Mouse (Mus musculus) heart, embryonic 13.5 days (tissue): ENCODE measurements at regions not wholly inside any gene's neighbourhood (a gene's known extent, or its start where the extent isn't known, plus 50 kb on each side); places are given as distances from the start of the nearest gene placed in this dataset.

Experiments used
- ATAC-seq: fragments of 200-750 bp; cut with Nextera tagmentation; 2 replicates; pipeline ENCODE4 v1.8.0; 2017; ENCODE audit warnings: moderate TSS enrichment; ENCODE audit not compliant: insufficient number of reproducible peaks, low FRiP score, low TSS enrichment; ENCODE audit errors: extremely low read depth
- H3K27ac ChIP-seq: fragments of 300-500 bp; sonication (generic); replicated peaks from 2 replicates; pipeline ENCODE4 v1.5.1; 2015; ENCODE audit warnings: moderate library complexity, mild to moderate bottlenecking, inconsistent platforms
- H3K27me3 ChIP-seq: fragments of 300-500 bp; sonication (generic); replicated peaks from 2 replicates; pipeline ENCODE4 v1.6.1; 2015; ENCODE audit warnings: mild to moderate bottlenecking, inconsistent platforms
- H3K36me3 ChIP-seq: fragments of 300-500 bp; sonication (generic); 2 replicates; pipeline ENCODE4 v1.6.1; 2015; ENCODE audit warnings: mild to moderate bottlenecking, inconsistent platforms
- H3K4me1 ChIP-seq: fragments of 300-500 bp; sonication (generic); 2 replicates; pipeline ENCODE4 v1.6.1; 2015; ENCODE audit warnings: inconsistent platforms
- H3K4me2 ChIP-seq: fragments of 300-500 bp; sonication (generic); 2 replicates; pipeline ENCODE4 v1.6.1; 2015; ENCODE audit warnings: inconsistent platforms, mild to moderate bottlenecking, moderate library complexity
- H3K4me3 ChIP-seq: fragments of 300-500 bp; sonication (generic); 2 replicates; pipeline ENCODE4 v1.5.1; 2015; ENCODE audit warnings: moderate library complexity, mild to moderate bottlenecking, inconsistent platforms
- H3K9ac ChIP-seq: fragments of 300-500 bp; sonication (generic); 2 replicates; pipeline ENCODE4 v1.6.1; 2015; ENCODE audit warnings: inconsistent platforms, mild to moderate bottlenecking, moderate library complexity
- H3K9me3 ChIP-seq: fragments of 300-500 bp; sonication (generic); 2 replicates; pipeline ENCODE4 v1.6.1; 2016; ENCODE audit warnings: inconsistent platforms
- WGBS: fragments of 180-500 bp; shearing (Covaris S2); methylation state at CpG from one replicate; pipeline ENCODE4 v1.1.7; 2015; ENCODE audit warnings: mixed read lengths; 5-methylcytosine and 5-hydroxymethylcytosine counted together

DNA sequence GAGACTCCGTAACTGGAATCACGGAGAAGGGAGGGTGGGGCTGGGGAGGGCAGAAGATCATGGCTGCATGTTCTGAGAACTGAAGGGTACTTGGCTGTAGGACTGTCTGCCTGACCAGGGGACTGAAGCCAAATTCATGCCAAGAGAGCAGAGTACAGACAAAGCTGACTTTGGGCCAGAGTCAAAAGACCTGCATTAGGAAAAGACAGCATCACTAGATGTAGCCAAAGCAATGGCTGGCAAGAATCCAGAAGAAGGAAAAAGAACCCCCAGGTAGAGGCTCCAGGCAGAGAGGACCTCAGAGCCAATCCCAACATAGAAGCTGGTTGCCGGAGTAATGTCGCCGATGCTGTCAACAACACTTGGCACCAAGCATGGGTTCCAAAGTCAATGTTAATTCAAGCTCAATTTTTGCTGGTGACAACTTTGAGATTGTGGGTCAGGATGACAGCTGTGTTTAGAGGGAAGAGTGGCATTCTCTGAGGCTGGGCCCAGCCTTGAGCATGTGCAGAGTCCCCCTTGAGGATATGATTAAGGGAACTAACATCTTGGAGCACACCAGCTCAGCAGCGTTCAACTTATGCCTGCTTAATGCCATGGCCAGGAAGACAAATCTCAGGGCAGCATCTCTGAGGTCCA is 124.7 kb downstream of the Erv3 start:
- Histone ChIP-seq H3K27me3 (0 out of 2 replicates have a peak, but pooled peaks cover 6% of the 10 kb centered on the region), H3K36me3 (no peaks in the 10 kb centered on the region), H3K9ac (no peak overlapping the region), H3K4me1 (no peaks in the 10 kb centered on the region), H3K4me3 (no peak overlapping the region), H3K9me3 (no peaks in the 10 kb centered on the region), H3K4me2 (no peak overlapping the region), H3K27ac (no peak overlapping the region)
- 80% methylated on average over 6 of the region's 6 CpGs for WGBS
- no peak for ATAC-seq

- Histone ChIP-seq H3K4me3 (no peak overlapping the region), H3K36me3 (no peaks in the 10 kb centered on the region), H3K9me3 (peaks cover 33% of the 10 kb centered on the region), H3K4me2 (no peak overlapping the region), H3K4me1 (no peaks in the 10 kb centered on the region), H3K27me3 (no peaks in the 10 kb centered on the region), H3K27ac (no peak overlapping the region), H3K9ac (no peak overlapping the region)
- WGBS = 69% methylated on average over 3 of the region's 3 CpGs
- ATAC-seq = no peak
These were observed 133.0 kb downstream of the Erv3 start for GRCm38 (mm10) chr2:131726533-131726932.

DNA sequence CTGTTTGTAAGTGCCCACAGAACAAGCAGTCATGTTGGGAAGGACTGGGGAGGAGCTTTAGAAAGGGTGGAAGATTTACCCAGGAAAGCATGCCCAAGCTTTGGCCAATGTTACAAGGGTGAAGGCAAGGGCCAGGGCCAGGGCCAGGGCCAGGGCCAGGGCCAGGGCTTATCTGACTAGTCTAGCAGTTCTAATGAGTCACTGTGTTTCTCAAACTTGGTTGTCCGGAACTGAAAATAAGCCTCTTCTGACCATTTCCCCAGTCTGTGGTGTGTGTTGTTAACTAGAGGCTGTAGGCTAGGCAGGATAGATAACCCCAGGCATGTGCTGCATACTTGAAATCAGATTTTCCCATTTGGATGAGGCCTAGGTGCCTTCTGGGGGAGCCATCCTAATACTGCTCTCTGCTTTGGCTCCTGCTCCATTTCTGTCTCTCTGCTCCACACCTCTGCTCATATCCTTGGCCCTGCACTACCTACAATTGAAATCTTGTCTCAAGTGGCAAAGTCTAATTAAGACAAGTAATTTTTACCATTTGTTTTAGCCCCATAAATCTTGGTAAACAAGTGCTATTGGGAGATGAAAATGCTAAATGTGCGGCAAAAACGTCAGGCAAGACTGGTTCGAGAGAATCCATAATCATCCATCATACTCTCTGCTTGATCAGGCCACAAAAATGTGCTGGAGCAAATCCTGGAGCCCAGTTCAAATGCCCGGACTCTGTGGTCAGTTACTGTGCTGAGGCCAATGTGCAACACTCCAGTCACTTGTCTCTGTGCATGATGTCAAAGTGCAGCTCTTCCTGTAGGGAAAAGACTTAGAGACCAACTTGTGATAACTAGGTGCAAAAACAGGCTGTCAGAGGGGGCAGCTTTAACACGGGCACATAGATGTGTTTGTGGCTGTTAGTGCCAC is 137.7 kb downstream of the Erv3 start:
- peaks cover 33% of the 10 kb centered on the region for H3K9me3 ChIP-seq
- no peak overlapping the region for H3K4me3 ChIP-seq
- WGBS = 78% methylated on average over 6 of the region's 6 CpGs
- H3K27me3 ChIP-seq = no peaks in the 10 kb centered on the region
- no peak overlapping the region for H3K27ac ChIP-seq
- H3K9ac ChIP-seq = no peak overlapping the region
- H3K36me3 ChIP-seq = no peaks in the 10 kb centered on the region
- no peaks in the 10 kb centered on the region for H3K4me1 ChIP-seq
- no peak for ATAC-seq
- H3K4me2 ChIP-seq = no peak overlapping the region

- no peaks in the 10 kb centered on the region for H3K4me1 ChIP-seq
- H3K27me3 ChIP-seq = no peaks in the 10 kb centered on the region
- H3K4me3 ChIP-seq = no peak overlapping the region
- no peak overlapping the region for H3K27ac ChIP-seq
- H3K36me3 ChIP-seq = no peaks in the 10 kb centered on the region
- no peaks in the 10 kb centered on the region for H3K9me3 ChIP-seq
- ATAC-seq = no peak
- H3K4me2 ChIP-seq = no peak overlapping the region
- no peak overlapping the region for H3K9ac ChIP-seq
- 61% methylated on average over 5 of the region's 5 CpGs for WGBS
These were observed 142.0 kb downstream of the Erv3 start for GRCm38 (mm10) chr2:131717561-131717960.

DNA sequence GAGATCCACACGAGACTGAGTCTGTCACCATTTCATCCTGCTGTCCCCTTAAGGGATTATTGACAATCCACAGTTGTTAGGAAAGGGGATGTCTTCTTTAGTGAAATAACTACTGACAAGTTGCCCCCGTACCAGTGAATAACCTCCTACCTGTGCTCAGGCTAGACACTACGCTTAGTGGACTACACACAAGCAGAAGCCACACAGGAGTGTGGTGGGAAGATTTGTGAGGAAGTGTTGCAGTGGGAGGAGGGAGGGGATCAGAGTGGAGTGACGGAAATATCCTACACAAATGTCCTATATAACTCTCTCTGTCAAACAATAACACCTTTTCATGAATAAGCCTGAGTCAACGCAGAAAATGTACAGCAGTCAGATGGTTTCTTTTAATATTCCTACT is 142.7 kb downstream of the Erv3 start:
- H3K9me3 ChIP-seq = no peaks in the 10 kb centered on the region
- no peaks in the 10 kb centered on the region for H3K27me3 ChIP-seq
- H3K4me1 ChIP-seq = no peaks in the 10 kb centered on the region
- WGBS = 81% methylated on average over 5 of the region's 5 CpGs
- H3K4me3 ChIP-seq = no peak overlapping the region
- H3K9ac ChIP-seq = no peak overlapping the region
- H3K36me3 ChIP-seq = no peaks in the 10 kb centered on the region
- ATAC-seq = no peak
- H3K27ac ChIP-seq = no peak overlapping the region
- no peak overlapping the region for H3K4me2 ChIP-seq

GRCm38 (mm10) chr2:131715381-131715780 is 144.2 kb downstream of the Erv3 start:
- Histone ChIP-seq H3K4me3 (no peak overlapping the region), H3K4me1 (no peaks in the 10 kb centered on the region), H3K27ac (no peak overlapping the region), H3K36me3 (no peaks in the 10 kb centered on the region), H3K27me3 (no peaks in the 10 kb centered on the region), H3K4me2 (no peak overlapping the region), H3K9me3 (peaks cover 5% of the 10 kb centered on the region; the same call in 1 of the 2 replicates), H3K9ac (no peak overlapping the region)
- ATAC-seq = no peak
- 74% methylated on average over 3 of the region's 3 CpGs for WGBS

DNA sequence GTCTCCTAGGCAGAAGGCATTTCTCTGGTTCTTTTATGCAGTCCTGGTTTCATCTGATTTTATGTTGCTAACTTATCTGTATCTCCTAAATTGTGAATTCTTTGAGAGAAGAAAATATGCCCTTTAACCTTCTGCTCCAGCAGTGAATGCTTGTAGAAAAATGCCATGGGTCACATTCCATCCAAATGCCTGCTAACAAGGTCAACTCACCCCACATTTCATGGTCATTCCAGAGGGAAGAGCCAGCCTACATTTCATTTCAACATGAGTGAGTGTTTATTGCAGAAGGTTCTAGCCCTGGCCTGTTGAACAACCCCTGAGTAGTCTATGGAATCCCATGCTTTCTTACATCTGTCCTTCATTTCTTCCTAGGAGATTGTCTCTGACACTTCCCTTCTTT is 147.7 kb downstream of the Erv3 start:
- no peak for ATAC-seq
- H3K27me3 ChIP-seq = no peaks in the 10 kb centered on the region

DNA sequence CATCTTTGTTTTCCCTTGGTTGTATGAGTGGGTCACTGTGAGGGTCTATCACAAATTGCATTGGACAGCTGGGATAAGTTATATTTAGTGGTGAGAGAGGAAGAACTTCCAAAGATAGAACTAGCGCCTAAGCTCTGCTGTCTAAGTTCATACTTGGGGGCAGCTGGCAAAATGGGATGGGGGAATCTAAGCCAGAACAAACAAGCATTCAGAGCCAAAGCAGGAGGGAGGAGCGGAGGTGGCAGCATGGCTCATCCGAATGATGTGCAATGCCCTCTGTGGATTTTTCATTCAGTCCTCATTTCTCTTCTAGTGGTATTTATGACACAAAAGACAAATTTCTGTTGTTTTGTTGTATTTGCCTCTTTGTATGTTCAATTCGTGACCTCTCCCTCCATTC is 144.5 kb upstream of the Adra1d start:
- Histone ChIP-seq H3K9ac (no peak overlapping the region), H3K36me3 (no peaks in the 10 kb centered on the region), H3K27me3 (no peaks in the 10 kb centered on the region), H3K9me3 (peaks cover 7% of the 10 kb centered on the region; the same call in 1 of the 2 replicates), H3K4me3 (no peak overlapping the region), H3K4me2 (no peak overlapping the region), H3K4me1 (peaks cover 52% of the 10 kb centered on the region), H3K27ac (0 out of 2 replicates have a peak overlapping the region, but pooled peaks have one; percentile 20)
- ATAC-seq = no peak
- 57% methylated on average over 4 of the region's 4 CpGs for WGBS

More for the DNA sequence above, 147.7 kb downstream of the Erv3 start:
- H3K9me3 ChIP-seq = peaks cover 7% of the 10 kb centered on the region; the same call in 1 of the 2 replicates
- no peak overlapping the region for H3K9ac ChIP-seq
- H3K4me3 ChIP-seq = no peak overlapping the region
- no peak overlapping the region for H3K27ac ChIP-seq
- no peaks in the 10 kb centered on the region for H3K36me3 ChIP-seq
- peaks cover 3% of the 10 kb centered on the region for H3K4me1 ChIP-seq
- no peak overlapping the region for H3K4me2 ChIP-seq

DNA sequence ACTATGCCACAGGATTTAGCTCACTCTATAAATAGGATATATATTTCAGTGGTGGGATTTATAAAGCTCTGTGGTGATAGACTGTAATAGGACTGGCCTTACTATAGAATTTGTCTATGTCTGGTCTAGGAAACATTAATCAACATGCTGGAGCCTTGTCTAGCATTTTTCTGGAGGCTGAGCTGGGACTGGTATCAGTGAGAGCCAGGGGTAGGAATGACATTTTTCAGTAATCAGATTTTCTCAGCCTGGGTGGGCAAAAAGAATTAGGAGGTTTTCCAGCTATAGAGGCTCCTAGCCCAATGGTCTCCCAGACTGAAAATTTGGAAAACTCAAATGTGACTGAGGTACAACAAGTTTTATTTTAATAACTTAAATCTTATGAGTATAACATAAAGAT is 142.3 kb upstream of the Adra1d start:
- Histone ChIP-seq H3K4me3 (no peak overlapping the region), H3K9me3 (no peaks in the 10 kb centered on the region), H3K4me1 (peaks cover 63% of the 10 kb centered on the region), H3K27ac (peak overlapping the region; percentile 55), H3K9ac (peak overlapping the region; percentile 34; the same call in 1 of the 2 replicates), H3K36me3 (no peaks in the 10 kb centered on the region), H3K27me3 (no peaks in the 10 kb centered on the region), H3K4me2 (peak overlapping the region; percentile 3; the same call in 1 of the 2 replicates)
- no peak for ATAC-seq

DNA sequence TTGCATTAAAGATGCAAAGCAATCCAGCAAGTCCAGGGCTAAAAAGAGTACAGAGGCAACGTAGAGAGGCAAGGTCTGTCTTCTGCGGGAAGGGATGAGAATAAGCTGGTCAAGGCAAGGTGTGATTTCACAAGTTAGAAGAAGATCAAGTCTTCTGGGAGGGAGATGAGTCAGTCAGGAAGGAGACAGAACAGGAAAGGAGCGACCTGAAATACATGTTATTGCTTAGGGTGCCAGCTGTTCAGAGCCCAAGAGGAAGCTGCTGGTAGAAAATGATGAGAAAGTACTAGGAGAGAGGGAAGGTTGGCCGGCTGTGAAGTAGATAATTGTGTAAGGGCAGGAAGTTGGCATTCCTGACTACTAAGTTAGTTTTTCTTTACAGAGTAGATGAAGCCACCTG is 140.1 kb upstream of the Adra1d start:
- Histone ChIP-seq H3K27ac (no peak overlapping the region), H3K9me3 (no peaks in the 10 kb centered on the region), H3K27me3 (no peaks in the 10 kb centered on the region), H3K4me1 (peaks cover 62% of the 10 kb centered on the region), H3K9ac (no peak overlapping the region), H3K4me2 (no peak overlapping the region), H3K4me3 (no peak overlapping the region), H3K36me3 (no peaks in the 10 kb centered on the region)
- no peak for ATAC-seq
- WGBS = 69% methylated on average over 4 of the region's 4 CpGs

GRCm38 (mm10) chr2:131699798-131700197 is 137.7 kb upstream of the Adra1d start:
- 0 out of 2 replicates have a peak overlapping the region, but pooled peaks have one; percentile 5 for H3K27ac ChIP-seq
- H3K9me3 ChIP-seq = no peaks in the 10 kb centered on the region
- ATAC-seq = no peak
- no peak overlapping the region for H3K4me2 ChIP-seq
- no peak overlapping the region for H3K4me3 ChIP-seq
- H3K9ac ChIP-seq = no peak overlapping the region
- no peaks in the 10 kb centered on the region for H3K27me3 ChIP-seq
- 80% methylated on average over 3 of the region's 3 CpGs for WGBS
- no peaks in the 10 kb centered on the region for H3K36me3 ChIP-seq
- peaks cover 40% of the 10 kb centered on the region for H3K4me1 ChIP-seq
